Mouse (Mus musculus) G1E (cell line): ENCODE results near the gene 4930470P17Rik. TPM values are rescaled to one million over a fixed set of nuclear protein-coding genes. Genes with fewer than 3 reads are reported as not detected.

ENCODE experiments used
- ATAC-seq: 2 replicates; pipeline ENCODE4 v1.8.0; 2016; ENCODE audit warnings: mild to moderate bottlenecking; ENCODE audit not compliant: insufficient number of reproducible peaks, poor library complexity, low FRiP score, severe bottlenecking; ENCODE audit errors: extremely low read depth
- DNase-seq: peaks from one replicate; pipeline ENCODE4 v3.0.0; 2012; ENCODE audit warnings: low spot score
- H3K27me3 ChIP-seq: 2 replicates; pipeline ENCODE4 v1.6.1; 2012; ENCODE audit warnings: mild to moderate bottlenecking, low read length, inconsistent platforms; ENCODE audit not compliant: insufficient read depth
- H3K36me3 ChIP-seq: replicated peaks from 2 replicates; pipeline ENCODE3; 2012; ENCODE audit warnings: mild to moderate bottlenecking, inconsistent platforms
- H3K4me1 ChIP-seq: 2 replicates; pipeline ENCODE4 v1.6.1; 2012; ENCODE audit warnings: low read depth, low read length, inconsistent platforms, mixed read lengths; ENCODE audit not compliant: insufficient read depth
- H3K4me3 ChIP-seq: 2 replicates; pipeline ENCODE4 v1.5.1; 2012; ENCODE audit warnings: low read depth, mild to moderate bottlenecking, inconsistent platforms, low read length, moderate library complexity, mixed read lengths
- H3K9me3 ChIP-seq: replicated peaks from 2 replicates; pipeline ENCODE4 v1.6.1; 2012; ENCODE audit warnings: inconsistent platforms
- CTCF ChIP-seq: IDR thresholded peaks from 2 replicates; pipeline ENCODE4 v1.5.1; 2012; ENCODE audit warnings: low read depth, low read length, inconsistent platforms, mixed read lengths
- GATA1 ChIP-seq: IDR thresholded peaks from 2 replicates; pipeline ENCODE4 v1.6.1; 2012; ENCODE audit warnings: borderline replicate concordance, low read length, inconsistent platforms, mixed read lengths
- GATA2 ChIP-seq: IDR thresholded peaks from 2 replicates; pipeline ENCODE4 v1.6.1; 2012; ENCODE audit warnings: low read depth, low read length, inconsistent platforms, borderline replicate concordance
- POLR2AphosphoS5 ChIP-seq: IDR thresholded peaks from 2 replicates; pipeline ENCODE4 v1.6.1; 2012; ENCODE audit warnings: low read depth, low read length, inconsistent platforms; ENCODE audit not compliant: insufficient replicate concordance
- TAL1 ChIP-seq: conservative IDR thresholded peaks from 2 replicates; pipeline ENCODE4 v1.6.1; 2012; ENCODE audit warnings: low read depth, low read length, inconsistent platforms, mixed read lengths
- polyA plus RNA-seq: library from polyadenylated mRNA; stranded (reverse); fragments of >175 nt; gene quantifications from 2 replicates; pipeline ENCODE4 v1.2.3, GENCODE M21; 2012
- total RNA-seq, 2 experiments: library from RNA; stranded (forward) in 1 of 2; stranded (reverse) in 1 of 2; fragments of 200-1000 nt in 1 of 2; fragments of >200 nt in 1 of 2; fragmentation: Nextera tagmentation in 1 of 2; gene quantifications; 2 replicates each; pipeline ENCODE4 v1.2.3; 2014 to 2017

Gene 4930470P17Rik
- not detected in 2 replicates for total RNA-seq (2014; fragmentation: Nextera tagmentation)
- total RNA-seq (2017) = not detected in 2 replicates
- polyA plus RNA-seq = not detected in 2 replicates

GRCm38 (mm10) chr2:170601917-170602316, at the start of gene 4930470P17Rik:
TSS of gene 4930470P17Rik (minus strand) at chr2:170602017.
- H3K36me3 ChIP-seq = no peaks in the 10 kb centered on the region
- H3K27me3 ChIP-seq = no peaks in the 10 kb centered on the region
- ATAC-seq = no peak
- no peak for DNase-seq
- H3K4me3 ChIP-seq = no peak within 1 kb of the TSS
- H3K4me1 ChIP-seq = no peaks in the 10 kb centered on the region
- TF ChIP-seq GATA2 = no peak
- no peak for TF ChIP-seq CTCF
- TF ChIP-seq POLR2AphosphoS5 = no peak
- no peak for TF ChIP-seq GATA1
- no peak for TF ChIP-seq TAL1
- H3K9me3 ChIP-seq = peaks cover 76% of the 10 kb centered on the region

- no peaks in the 10 kb centered on the region for H3K27me3 ChIP-seq
- no peak for ATAC-seq
- no peaks in the 10 kb centered on the region for H3K4me1 ChIP-seq
- no peak for DNase-seq
- TF ChIP-seq POLR2AphosphoS5 (no peak), CTCF (no peak), GATA2 (no peak), TAL1 (no peak), GATA1 (no peak)
- H3K36me3 ChIP-seq = no peaks in the 10 kb centered on the region
- H3K4me3 ChIP-seq = no peak overlapping the region
- peaks cover 85% of the 10 kb centered on the region for H3K9me3 ChIP-seq
Observed at GRCm38 (mm10) chr2:170651483-170651882, 49.7 kb upstream of the 4930470P17Rik start.

GRCm38 (mm10) chr2:170648542-170648941, 46.7 kb upstream of the 4930470P17Rik start:
- Histone ChIP-seq H3K9me3 (peaks cover 77% of the 10 kb centered on the region), H3K4me3 (no peak overlapping the region), H3K4me1 (no peaks in the 10 kb centered on the region), H3K27me3 (no peaks in the 10 kb centered on the region), H3K36me3 (no peaks in the 10 kb centered on the region)
- ATAC-seq (no peak), DNase-seq (no peak)
- TF ChIP-seq GATA1 (no peak), POLR2AphosphoS5 (no peak), GATA2 (no peak), CTCF (no peak), TAL1 (no peak)

- no peaks in the 10 kb centered on the region for H3K36me3 ChIP-seq
- no peaks in the 10 kb centered on the region for H3K4me1 ChIP-seq
- H3K4me3 ChIP-seq = no peak overlapping the region
- DNase-seq (no peak), ATAC-seq (no peak)
- no peaks in the 10 kb centered on the region for H3K27me3 ChIP-seq
- H3K9me3 ChIP-seq = peaks cover 75% of the 10 kb centered on the region
- TF ChIP-seq POLR2AphosphoS5 (no peak), GATA1 (no peak), TAL1 (no peak), GATA2 (no peak), CTCF (no peak)
Observed at GRCm38 (mm10) chr2:170646201-170646600, 44.4 kb upstream of the 4930470P17Rik start.

DNA sequence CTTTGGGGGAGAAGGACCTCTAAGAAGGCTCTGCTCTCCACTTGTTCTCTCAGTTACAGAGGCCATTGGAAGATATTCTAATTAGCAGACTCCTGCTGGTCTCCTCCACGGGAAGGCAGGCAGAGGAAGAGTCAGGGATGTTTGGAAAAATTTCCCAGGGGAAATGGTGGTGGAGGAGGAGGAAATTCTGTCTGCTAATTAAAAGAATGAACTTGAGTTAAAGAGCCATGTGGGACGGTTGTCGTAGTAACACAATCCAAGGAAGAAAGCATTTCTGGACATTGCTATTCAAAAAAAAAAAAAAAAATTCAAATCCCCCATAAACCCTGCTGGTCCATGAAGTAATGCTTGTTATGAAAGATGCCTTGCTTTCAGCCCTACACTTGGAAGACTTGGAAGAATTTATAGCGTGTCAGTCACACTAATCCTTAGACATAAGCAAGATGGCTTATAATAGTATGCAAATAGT, 40.6 kb upstream of the 4930470P17Rik start:
- TF ChIP-seq POLR2AphosphoS5 (no peak), GATA2 (no peak), GATA1 (no peak), TAL1 (no peak), CTCF (no peak)
- DNase-seq (no peak), ATAC-seq (no peak)
- H3K27me3 ChIP-seq = no peaks in the 10 kb centered on the region
- H3K4me1 ChIP-seq = no peaks in the 10 kb centered on the region
- H3K4me3 ChIP-seq = no peak overlapping the region
- peaks cover 66% of the 10 kb centered on the region for H3K9me3 ChIP-seq
- H3K36me3 ChIP-seq = no peaks in the 10 kb centered on the region

GRCm38 (mm10) chr2:170640281-170640680, 38.5 kb upstream of the 4930470P17Rik start:
- Histone ChIP-seq H3K4me3 (no peak overlapping the region), H3K36me3 (no peaks in the 10 kb centered on the region), H3K9me3 (peaks cover 62% of the 10 kb centered on the region), H3K4me1 (no peaks in the 10 kb centered on the region), H3K27me3 (no peaks in the 10 kb centered on the region)
- TF ChIP-seq TAL1 = no peak
- ATAC-seq (no peak), DNase-seq (no peak)

DNA sequence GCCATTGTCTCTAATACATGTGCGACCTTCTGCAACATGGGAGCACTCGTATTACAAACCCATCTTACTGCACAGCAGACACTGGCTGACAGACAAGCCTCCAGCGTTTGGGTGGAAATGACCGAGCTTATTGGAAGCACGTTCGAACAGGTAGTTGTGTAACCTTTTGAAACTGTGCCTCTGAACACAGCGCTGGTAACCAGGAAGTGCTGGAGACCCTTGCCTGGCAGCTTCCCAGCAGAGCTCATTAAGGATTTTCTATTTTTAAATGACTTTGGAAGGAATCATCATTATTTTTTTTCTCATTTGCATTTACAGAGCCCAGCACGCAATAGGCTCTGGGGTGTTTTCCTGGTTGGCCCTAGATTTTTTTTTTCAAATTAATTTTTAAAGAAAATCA, 36.9 kb upstream of the 4930470P17Rik start:
- no peak overlapping the region for H3K4me3 ChIP-seq
- no peaks in the 10 kb centered on the region for H3K36me3 ChIP-seq
- DNase-seq (no peak), ATAC-seq (no peak)
- H3K9me3 ChIP-seq = peaks cover 66% of the 10 kb centered on the region
- no peaks in the 10 kb centered on the region for H3K27me3 ChIP-seq
- TF ChIP-seq POLR2AphosphoS5 = no peak
- TF ChIP-seq GATA1 = no peak
- no peak for TF ChIP-seq GATA2
- TF ChIP-seq CTCF = no peak
- TF ChIP-seq TAL1 = no peak
- H3K4me1 ChIP-seq = no peaks in the 10 kb centered on the region
